Mouse (Mus musculus): ENCODE data around the gene Uba3. TPM values are rescaled to one million over a fixed set of nuclear protein-coding genes. Genes with fewer than 3 reads are reported as not detected.

Gene Uba3
- total RNA-seq, 2 experiments from 2014 or later = 65.4 to 66.3 TPM

GRCm38 (mm10) chr6:97216154-97216821, 10.8 kb upstream of the Uba3 start:
- intact Hi-C loops (cut with DNase I) = no loop called here
- DNase-seq (ENCODE audit: low spot score in 2 of 2) = no peak

- intact Hi-C loops (cut with DNase I) = no loop called here
- DNase-seq (ENCODE audit: low spot score in 2 of 2) = peak; percentile 60 to 71
Observed at GRCm38 (mm10) chr6:97211981-97212380, 6.5 kb upstream of the Uba3 start.

DNA sequence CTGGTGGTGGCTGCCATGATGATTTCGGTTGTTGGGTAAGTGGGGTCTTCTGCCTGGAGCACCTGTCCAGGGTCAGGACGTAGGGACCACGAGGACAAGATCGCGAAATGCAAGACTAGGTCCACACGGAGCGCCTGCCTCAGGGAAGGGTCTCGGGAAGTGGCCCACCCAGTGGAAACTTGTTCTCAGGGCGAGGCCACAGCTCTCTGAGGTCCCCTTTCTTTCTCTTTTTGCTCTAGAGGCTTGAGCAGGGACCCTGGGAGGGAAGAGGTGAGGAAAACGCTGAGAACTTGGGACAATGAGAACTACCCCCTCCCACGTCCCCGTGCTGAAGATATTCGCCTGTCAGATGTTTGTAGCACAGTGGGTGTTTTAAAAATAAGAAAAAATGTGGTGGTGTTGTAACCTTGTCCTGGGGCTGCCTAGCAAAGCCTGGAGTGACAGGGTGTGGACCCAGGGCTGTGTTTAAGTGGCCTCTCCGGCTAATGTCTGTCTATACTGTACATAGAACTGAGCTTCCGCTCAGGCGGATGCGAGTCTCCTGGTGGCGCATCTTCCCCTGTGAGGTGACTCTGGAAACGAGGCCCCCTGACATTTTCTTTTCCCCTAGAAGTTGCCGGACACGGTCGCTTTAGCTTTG, 5.6 kb upstream of the Uba3 start:
- DNase-seq (ENCODE audit: low spot score in 2 of 2) = peak in 1 of 2 experiments; percentile 18
- intact Hi-C loops (cut with DNase I) = no loop called here

GRCm38 (mm10) chr6:97210191-97210961, 4.9 kb upstream of the Uba3 start, which contains the start of gene Arl6ip5:
Gene Arl6ip5 (plus strand): TSS chr6:97210689.
- intact Hi-C loops (cut with DNase I) = no loop called here
- DNase-seq (ENCODE audit: low spot score in 2 of 2) = peak; percentile 90 to 94

- DNase-seq (ENCODE audit: low spot score in 2 of 2) = no peak
- intact Hi-C loops (cut with DNase I) = no loop called here
Observed at GRCm38 (mm10) chr6:97209751-97210150, 4.3 kb upstream of the Uba3 start.

DNA sequence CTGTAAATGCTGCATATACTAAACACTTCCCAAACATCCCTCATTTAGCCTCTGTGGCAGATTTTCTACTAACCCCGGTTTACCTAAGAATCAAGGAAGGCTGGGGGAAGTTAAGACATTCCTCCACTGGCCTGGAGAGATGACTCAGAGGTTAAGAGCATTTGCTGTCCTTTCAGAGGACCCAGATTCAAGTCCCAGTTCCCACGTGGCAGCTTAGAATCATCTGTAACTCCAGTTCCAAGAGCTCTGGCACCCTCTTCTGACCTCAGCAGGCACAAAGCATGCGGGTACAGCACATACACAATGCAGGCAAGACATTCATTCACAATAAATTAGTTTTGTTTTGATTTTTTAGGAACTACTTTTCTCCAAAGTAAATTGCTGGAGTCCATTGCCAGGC, 3.8 kb upstream of the Uba3 start:
- intact Hi-C loops (cut with DNase I) = no loop called here
- DNase-seq (ENCODE audit: low spot score in 2 of 2) = no peak

GRCm38 (mm10) chr6:97208406-97208805, 3.0 kb upstream of the Uba3 start:
- intact Hi-C loops (cut with DNase I) = no loop called here
- no peak for DNase-seq (ENCODE audit: low spot score in 2 of 2)

- DNase-seq (ENCODE audit: low spot score in 2 of 2) = no peak
- intact Hi-C loops (cut with DNase I) = no loop called here
Observed at GRCm38 (mm10) chr6:97207085-97207484, 1.6 kb upstream of the Uba3 start.

DNA sequence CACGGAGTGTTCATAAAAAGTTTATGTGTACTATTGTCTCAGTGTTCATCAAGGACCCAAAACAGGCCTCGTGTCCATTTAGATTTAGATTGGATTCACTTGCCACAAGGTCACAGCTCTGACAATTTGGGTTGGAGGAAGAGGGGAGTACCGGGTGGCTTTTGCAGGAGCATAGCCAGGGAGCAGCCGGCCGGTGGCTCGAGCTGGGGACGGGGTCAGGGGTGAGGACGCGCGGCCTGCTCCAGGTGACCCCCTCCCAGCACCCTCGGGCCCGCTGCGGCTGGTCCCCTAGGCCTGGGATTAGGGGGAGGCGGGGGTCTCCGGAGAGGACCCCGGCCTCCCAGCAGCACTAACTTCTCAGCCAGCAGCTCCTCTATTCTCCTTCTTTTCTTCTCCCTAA, 495 bp downstream of the Uba3 start:
- intact Hi-C loops (cut with DNase I) = no loop called here
- no peak for DNase-seq (ENCODE audit: low spot score in 2 of 2)

DNA sequence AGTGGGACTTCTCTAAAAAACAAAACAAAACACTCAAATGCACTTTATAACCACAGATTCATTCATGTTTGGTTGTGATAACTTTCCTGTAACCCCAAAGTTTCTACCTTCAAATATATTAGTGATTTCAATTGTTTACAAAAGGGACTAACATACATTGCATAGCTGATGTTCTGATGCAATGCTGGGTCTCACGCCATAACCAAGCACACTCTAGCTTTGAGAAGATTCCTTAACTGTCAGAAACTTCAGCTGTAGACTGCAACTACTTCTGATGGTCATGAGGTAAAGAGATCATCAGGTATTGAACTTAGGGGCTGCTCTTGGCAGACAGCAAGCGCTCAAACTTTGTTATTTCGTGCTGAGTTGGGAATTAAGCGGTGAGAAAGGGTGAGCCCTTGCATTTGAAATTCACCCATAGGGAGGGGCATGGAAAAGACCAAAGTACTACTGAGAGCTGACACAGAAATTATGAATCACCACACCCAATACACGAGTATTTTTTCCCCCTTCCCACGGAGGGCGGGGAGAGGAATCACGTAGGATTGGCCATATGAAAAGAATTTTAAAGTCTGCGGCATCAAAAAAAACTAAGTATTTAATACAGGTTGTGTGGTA, 1.1 kb downstream of the Uba3 start:
- no peak for DNase-seq (ENCODE audit: low spot score in 2 of 2)
- intact Hi-C loops (cut with DNase I) = no loop called here

DNA sequence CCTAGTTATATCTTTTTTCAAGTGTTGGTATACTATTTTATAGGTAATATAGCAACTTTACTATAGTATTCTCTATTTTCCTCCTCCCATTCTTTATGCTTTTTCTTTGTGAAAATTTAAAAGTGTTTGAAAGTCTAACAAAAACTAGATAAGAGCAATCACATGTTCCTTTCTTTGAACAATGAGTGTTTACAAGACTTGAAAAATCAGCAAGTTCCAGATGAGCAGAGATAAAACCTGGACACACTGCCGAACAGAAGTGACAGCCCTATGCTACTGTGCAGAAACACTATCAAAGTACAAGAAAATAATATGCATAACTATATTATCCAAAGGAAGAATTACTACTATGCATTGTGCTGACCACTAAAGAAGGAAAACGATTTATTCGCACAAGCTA, 3.0 kb downstream of the Uba3 start:
- intact Hi-C loops (cut with DNase I) = no loop called here
- no peak for DNase-seq (ENCODE audit: low spot score in 2 of 2)

- intact Hi-C loops (cut with DNase I) = no loop called here
Observed at GRCm38 (mm10) chr6:97200437-97200836, 5.0 kb downstream of the Uba3 start.

DNA sequence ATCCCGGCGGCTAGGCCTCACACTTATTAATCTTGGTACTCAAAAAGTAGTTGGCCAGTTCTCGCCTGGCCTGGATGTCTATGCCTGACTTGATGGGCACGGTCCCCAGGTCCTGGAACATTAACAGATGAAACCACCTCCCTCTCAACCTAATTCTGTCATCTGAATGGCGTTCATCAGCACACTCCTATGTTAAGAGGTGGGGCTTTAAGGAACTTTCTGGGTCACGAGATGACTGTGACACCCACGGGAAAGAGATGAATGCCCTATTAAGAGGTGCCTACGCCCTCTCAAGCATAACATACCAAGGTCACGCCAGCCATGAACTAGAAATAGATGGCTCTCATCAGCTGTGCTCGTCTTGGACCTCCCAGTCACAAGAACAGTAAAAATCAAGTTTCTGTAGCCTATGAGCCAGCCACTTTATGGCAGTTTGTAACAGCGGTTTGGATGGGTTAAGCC, 26.0 kb downstream of the Uba3 start:
- intact Hi-C loops (cut with DNase I) = loop anchor here (10.0 kb wide), 1 partner anchor 345 kb away; no protein-coding TSS in a partner anchor
- DNase-seq (ENCODE audit: low spot score in 2 of 2) = peak in 1 of 2 experiments; percentile 40

More at GRCm38 (mm10) chr6:97200437-97200836, 5.0 kb downstream of the Uba3 start:
- no peak for DNase-seq (ENCODE audit: low spot score in 2 of 2)

DNA sequence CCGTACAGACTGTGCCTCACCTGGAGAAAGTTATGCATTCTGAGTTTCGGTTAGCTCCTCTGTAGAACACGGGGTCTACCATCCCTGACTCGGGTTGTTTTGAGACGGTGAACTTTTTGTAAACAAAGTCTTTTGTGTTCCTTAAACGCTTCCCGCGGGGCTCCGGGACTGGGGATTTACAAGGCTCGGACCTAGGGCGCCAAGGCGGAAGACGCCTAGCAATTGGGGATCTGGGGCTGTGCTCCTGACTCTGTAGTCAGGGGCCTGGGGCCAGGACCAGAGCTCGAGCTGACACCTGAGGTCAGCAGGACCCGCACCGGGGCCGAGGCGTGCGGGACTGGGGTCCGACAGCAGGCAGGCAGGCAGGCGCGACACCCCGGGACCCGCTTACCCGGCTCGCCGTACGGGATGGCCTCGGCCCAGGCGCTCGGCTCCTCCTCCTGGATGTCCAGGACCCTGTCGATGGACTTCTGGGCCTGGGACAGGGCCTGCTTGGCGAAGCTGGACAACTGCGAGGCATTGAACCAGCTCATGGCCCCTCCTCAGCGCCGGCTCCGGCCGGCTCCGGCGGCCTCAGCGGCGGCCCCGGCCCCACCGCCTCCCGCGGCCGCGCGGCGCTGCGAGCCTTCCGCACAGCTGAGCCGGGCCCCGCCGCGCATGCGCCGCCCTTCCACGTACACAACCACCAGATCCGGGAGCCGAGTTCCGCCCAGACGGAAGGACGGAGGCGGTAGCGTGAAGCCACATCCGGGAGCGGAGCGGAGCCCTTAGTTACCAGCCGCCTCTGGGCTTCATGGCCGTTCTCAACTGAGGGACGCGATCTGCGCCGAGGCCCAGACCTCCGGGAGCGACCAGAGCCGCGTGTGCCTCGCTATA, 26.7 kb downstream of the Uba3 start, which contains the start of gene Tmf1:
Gene Tmf1 (minus strand): TSS at position 632 of the 876 bp plus-strand sequence.
- intact Hi-C loops (cut with DNase I) = loop anchor here (10.0 kb wide), 1 partner anchor 346 kb away; no protein-coding TSS in a partner anchor
- DNase-seq (ENCODE audit: low spot score in 2 of 2) = peak; percentile 94 to 97

GRCm38 (mm10) chr6:97175716-97176115, 29.7 kb downstream of the Uba3 start:
- intact Hi-C loops (cut with DNase I) = loop anchor here (10.0 kb wide), 1 partner anchor 349 kb away; no protein-coding TSS in a partner anchor
- peak in 1 of 2 experiments; percentile 17 for DNase-seq (ENCODE audit: low spot score in 2 of 2)

GRCm38 (mm10) chr6:97150156-97150555, 55.3 kb downstream of the Uba3 start:
- intact Hi-C loops (cut with DNase I) = no loop called here
- no peak for DNase-seq (ENCODE audit: low spot score in 2 of 2)

GRCm38 (mm10) chr6:97149721-97150120, 55.7 kb downstream of the Uba3 start:
- intact Hi-C loops (cut with DNase I) = no loop called here

DNA sequence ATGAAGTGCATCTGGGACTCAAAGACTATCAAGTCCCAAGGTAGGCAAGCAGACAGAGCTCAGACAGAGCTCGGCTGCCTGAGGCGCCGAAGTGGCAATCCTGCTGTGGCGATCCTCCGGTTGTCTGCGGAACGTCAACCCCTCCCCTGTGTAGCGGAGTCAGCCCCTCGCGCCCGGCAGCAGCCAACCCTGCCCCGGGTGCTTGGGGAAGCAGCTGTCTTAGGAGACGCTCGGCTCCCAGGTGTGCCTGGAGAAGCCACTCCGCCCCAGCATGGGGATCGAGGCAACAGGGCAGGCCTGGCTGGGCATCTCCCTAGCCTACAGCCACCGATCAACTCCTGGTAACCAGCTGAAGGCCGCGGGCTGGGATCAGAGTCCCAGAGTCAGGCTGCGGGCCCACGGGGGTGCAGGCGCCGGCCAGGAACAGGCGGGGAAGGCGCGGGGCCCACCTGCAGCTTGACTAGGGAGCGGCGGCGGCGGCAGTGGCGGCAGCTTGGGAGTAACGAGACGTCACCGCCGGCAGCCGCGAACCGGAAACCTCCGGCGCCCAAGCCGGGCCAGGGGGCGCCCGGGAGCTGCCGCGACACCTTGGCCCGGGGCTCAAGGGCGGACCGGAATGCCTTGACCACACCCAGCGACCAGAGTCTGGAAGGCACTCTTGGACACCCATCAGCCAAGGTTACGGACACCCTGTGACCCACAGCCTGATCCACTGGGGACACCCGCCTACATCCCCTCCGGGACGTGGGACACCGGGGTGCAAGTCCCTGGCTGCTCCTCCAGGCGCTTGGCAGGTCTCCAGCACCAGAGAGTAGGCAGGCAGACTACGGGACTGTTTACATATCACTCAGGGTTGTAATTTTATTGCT, 56.8 kb downstream of the Uba3 start, which contains the start of gene Eogt:
Gene Eogt (minus strand): TSS at position 800 of the 869 bp plus-strand sequence.
- intact Hi-C loops (cut with DNase I) = no loop called here
- peak; percentile 49 to 71 for DNase-seq (ENCODE audit: low spot score in 2 of 2)

More at GRCm38 (mm10) chr6:97149721-97150120, 55.7 kb downstream of the Uba3 start:
- DNase-seq (ENCODE audit: low spot score in 2 of 2) = no peak

Data from left cerebral cortex, postnatal 14 days (tissue).